Mouse (Mus musculus) lung, adult 2 months (tissue): ENCODE measurements around the gene Dctn3. TPM values are rescaled to one million over a fixed set of nuclear protein-coding genes. Genes with fewer than 3 reads are reported as not detected.
A peak's percentile ranks its signal among the peaks of the same experiment; 100 is the strongest.
"Not testable (repeated sequence)": the region's sequence is repeated elsewhere in the genome, so short reads cannot be mapped to it uniquely, and the experiment has no call there.

Experiments
- DNase-seq: peaks from one replicate; pipeline ENCODE4 v3.0.0; 2022
- H3K4me1 ChIP-seq: fragments of 200-500 bp; 2 replicates; pipeline ENCODE4 v1.6.1; 2011; ENCODE audit warnings: low read length; ENCODE audit not compliant: control insufficient read depth, insufficient read depth
- H3K4me3 ChIP-seq: fragments of 200-500 bp; replicated peaks from 2 replicates; pipeline ENCODE3; 2011; ENCODE audit warnings: low read depth, mild to moderate bottlenecking, control low read depth, low read length; ENCODE audit errors: extremely low read depth
- CTCF ChIP-seq: fragments of 200-500 bp; IDR thresholded peaks from 2 replicates; pipeline ENCODE4 v1.5.1; 2011; ENCODE audit warnings: mild to moderate bottlenecking, low read length, control low read depth; ENCODE audit not compliant: insufficient read depth
- WGBS: fragments of 180-500 bp; shearing (Covaris S2); methylation state at CpG from one replicate; pipeline ENCODE4 v1.1.7; 2018; 5-methylcytosine and 5-hydroxymethylcytosine counted together
- polyA plus RNA-seq: library from polyadenylated mRNA; depleted of rRNA; stranded (reverse); fragments of >200 nt; gene quantifications from 2 replicates; pipeline ENCODE4 v1.2.3, GENCODE M21; 2012

Gene Dctn3
- polyA plus RNA-seq, 1 experiment, result 44.3 TPM

DNA sequence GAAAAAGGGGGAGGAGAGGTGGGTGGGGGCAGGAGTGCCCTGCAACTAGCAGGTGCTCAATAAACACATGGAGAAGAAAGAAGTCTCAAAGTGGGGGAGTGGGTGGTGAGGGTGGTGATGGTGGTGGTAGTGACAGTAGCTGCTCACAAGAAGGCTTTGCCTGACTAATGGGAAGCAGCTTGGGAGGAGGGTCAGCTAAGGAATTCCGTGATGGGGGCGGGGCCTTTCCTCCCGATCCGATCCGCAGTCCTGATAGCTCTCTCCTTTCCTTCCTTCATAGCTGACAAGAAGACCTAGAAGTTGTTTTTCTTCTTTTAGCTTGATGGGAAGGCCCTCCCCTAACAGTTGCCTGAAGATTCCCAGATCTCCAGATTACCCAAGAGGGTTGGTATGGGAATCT is 18.3 kb downstream of the Dctn3 start:
- 9% methylated on average over 5 of the region's 5 CpGs for WGBS

GRCm38 (mm10) chr4:41702226-41702625 is 20.7 kb downstream of the Dctn3 start:
- H3K4me1 ChIP-seq, DNase-seq, H3K4me3 ChIP-seq: not testable (repeated sequence)
- WGBS, result 66% methylated on average over 2 of the region's 2 CpGs

More for the DNA sequence above, 18.3 kb downstream of the Dctn3 start:
- Histone ChIP-seq H3K4me3 (no peak overlapping the region), H3K4me1 (peaks cover 2% of the 10 kb centered on the region; the same call in 1 of the 2 replicates)
- DNase-seq, result no peak
- no peak for TF ChIP-seq CTCF

DNA sequence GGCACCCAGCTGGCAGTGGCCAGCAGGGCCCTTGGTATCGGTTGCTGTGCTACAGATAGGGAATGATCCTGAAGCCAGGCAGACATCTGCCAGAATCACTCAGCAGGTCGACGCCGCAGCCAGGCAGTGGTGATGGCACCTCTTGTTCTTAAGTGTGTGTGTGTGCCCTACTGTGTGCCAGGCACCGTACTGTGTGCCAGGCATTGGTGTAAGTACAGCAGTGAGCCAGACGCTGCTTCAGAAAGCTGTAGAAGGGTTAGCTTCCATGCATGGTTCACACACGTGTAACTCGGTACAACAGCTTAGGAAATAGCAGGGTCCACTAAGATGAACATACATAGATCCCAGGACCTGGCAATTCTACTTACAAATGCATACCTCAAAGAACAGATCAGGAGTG is 22.7 kb downstream of the Dctn3 start:
- H3K4me3 ChIP-seq, DNase-seq, H3K4me1 ChIP-seq: not testable (repeated sequence)
- WGBS, result 95% methylated on average over 2 of the region's 8 CpGs

- H3K4me3 ChIP-seq, H3K4me1 ChIP-seq, DNase-seq: not testable (repeated sequence)
- WGBS, result 70% methylated on average over 10 of the region's 10 CpGs
These were observed 23.2 kb downstream of the Dctn3 start, which contains the start of gene Il11ra1 for GRCm38 (mm10) chr4:41699783-41700182. Gene Il11ra1, plus strand, starts transcription at chr4:41699989.

- H3K4me1 ChIP-seq, DNase-seq, H3K4me3 ChIP-seq: not testable (repeated sequence)
- 10% methylated on average over 24 of the region's 32 CpGs for WGBS
These were observed 24.5 kb downstream of the Dctn3 start for GRCm38 (mm10) chr4:41698421-41699016.

- WGBS, result 17% methylated on average over 27 of the region's 40 CpGs
- peak; percentile 64 for TF ChIP-seq CTCF
These were observed 25.8 kb downstream of the Dctn3 start, which contains the start of gene Cntfr for GRCm38 (mm10) chr4:41696930-41697841. Gene Cntfr, minus strand, starts transcription at chr4:41697089.

DNA sequence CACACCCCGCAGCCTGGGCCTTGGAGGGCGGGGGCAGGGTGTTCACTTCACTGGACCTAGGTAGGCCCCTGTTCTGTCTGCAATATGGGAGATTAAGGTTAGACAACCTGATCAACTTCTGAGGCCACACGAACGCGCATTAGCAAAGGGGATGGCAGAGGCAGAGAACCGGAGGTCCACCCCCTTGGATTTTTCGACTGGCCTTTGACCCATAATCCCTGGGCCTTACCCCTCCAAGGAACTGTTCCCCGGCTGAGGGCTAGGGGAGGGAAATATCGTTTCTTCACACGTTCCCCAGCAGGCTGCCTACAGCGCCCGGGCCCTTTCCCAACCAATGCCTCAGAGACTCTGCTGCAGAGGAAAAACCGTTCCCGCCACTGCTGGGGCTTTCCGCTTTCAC is 26.5 kb downstream of the Dctn3 start:
- H3K4me1 ChIP-seq, H3K4me3 ChIP-seq, DNase-seq: not testable (repeated sequence)
- 27% methylated on average over 14 of the region's 15 CpGs for WGBS

More at GRCm38 (mm10) chr4:41696930-41697841, 25.8 kb downstream of the Dctn3 start, which contains the start of gene Cntfr:
- H3K4me3 ChIP-seq, result peak within 1 kb of the TSS; percentile 25
- not testable (repeated sequence) for H3K4me1 ChIP-seq
- DNase-seq, result peak; percentile 83

DNA sequence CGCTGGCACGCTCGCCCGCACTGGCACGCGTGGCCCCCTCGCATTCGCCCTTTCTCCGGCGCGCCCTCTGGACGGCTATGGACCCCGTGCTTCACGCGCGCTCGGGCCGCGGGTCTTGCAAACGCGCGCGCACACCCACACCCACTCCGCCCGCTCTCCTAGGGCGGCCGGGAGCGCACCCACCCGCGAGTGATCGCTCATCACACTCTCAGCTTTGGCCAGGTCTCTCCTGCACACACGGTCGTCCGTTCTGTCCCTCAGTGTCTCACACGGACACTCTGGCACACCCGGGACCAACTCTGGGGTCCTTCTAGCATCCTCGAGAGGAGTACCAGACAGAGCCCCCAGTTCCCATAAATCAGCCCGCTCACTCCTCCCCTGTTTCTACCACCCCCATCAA is 27.2 kb downstream of the Dctn3 start:
- DNase-seq, H3K4me3 ChIP-seq, H3K4me1 ChIP-seq: not testable (repeated sequence)
- WGBS, result 6% methylated on average over 17 of the region's 38 CpGs

DNA sequence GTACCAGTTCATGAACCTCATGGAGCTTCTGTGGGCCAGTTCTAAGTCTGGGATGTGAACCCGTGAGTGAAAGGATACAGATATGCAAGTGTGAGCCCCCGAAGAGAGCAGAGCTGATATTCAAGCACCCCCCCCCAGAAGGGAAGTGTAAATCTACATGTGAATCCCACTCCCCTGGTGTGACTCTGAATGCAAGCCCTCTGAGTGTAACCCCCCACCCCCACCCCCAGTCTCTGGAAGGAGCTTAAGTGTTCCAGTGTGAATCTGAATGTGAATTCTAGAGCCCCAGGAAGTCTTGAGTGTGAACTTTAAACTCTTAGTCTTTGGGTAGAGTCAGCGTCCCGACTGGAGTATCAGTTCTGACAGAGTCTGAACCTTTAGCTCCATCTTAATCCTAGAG is 29.5 kb downstream of the Dctn3 start:
- not testable (repeated sequence) for DNase-seq, H3K4me3 ChIP-seq, H3K4me1 ChIP-seq
- WGBS, result 26% methylated on average over 4 of the region's 4 CpGs

- H3K4me1 ChIP-seq, H3K4me3 ChIP-seq, DNase-seq: not testable (repeated sequence)
- no CpG with 5 or more reads among the region's 4 CpGs for WGBS
These were observed 33.0 kb downstream of the Dctn3 start for GRCm38 (mm10) chr4:41690014-41690413.

DNA sequence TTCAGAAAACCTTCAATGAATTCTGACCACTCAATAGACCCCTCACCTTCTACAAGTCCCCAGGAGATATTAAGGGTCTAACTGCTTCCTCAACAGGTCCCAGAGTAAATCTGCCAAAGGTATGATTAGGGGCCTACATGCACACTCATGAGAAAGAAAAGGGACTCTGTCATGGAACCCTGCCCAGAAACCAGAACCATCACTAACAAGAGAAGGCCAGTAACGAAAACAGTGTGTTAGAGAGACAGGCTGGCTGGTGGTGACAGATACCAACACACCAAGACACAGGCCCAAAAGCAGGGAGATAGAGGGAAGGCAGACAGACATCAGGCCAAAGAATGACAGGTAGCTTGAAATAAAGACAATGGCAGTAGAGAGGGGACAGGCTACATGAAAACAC is 34.4 kb downstream of the Dctn3 start:
- 67% methylated on average over 1 of the region's 1 CpGs for WGBS
- not testable (repeated sequence) for H3K4me3 ChIP-seq, DNase-seq, H3K4me1 ChIP-seq

DNA sequence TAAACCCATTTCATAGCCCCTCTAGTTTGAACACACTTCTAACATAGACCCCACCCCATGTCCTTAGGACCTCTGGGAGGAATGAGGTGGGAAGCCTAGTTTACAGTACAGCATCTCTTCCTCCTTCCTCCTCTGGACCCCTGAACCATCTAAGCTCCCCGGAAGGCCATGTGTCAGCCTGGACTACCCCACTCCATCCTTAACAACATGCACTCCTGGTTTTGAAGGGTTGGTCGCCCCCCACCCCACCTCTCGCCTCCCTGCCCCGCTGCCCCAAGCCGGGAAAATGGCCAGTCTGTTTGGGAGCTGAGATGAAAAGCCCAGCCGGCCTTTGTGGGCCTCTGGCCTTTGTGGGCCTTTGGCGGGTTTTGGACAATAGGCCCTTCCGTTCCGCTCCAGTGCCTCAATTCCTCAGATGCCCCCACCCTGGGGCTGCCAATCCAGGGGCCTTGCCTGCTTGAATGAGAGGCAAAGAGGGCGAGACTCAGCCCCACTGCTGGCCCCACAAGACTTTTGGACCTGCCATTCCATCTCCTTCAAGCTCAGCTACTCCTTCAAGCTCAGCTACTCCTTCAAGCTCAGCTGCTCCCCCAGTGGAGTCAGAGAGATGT is 37.0 kb downstream of the Dctn3 start:
- 72% methylated on average over 10 of the region's 10 CpGs for WGBS
- DNase-seq, H3K4me1 ChIP-seq, H3K4me3 ChIP-seq: not testable (repeated sequence)

DNA sequence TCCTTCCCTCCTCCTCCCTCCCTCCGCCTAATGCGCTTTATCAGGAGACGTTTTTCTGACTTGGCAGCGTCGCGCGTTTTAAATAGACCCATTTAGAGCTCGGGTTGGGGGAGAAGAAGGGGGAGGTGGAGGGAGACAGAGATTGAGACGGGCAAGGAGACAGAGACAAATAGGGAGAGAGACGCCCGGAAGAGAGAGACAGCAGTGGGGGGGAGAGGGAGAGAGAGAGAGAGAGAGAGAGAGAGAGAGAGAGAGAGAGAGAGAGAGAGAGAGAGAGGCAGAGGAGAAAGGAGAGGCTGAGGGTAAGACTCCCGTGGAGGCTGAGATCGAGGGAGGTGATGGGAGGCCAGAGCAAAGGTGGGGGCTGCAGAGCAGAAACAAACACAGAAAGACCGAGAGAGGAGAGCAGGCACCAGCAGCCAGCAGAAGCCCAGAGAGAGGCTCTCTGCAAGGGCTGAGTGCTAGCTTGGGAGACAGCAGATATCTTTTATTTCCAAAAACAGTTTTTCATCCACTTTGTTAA is 38.0 kb downstream of the Dctn3 start:
- not testable (repeated sequence) for H3K4me3 ChIP-seq, H3K4me1 ChIP-seq, DNase-seq
- WGBS, result 6% methylated on average over 14 of the region's 14 CpGs

DNA sequence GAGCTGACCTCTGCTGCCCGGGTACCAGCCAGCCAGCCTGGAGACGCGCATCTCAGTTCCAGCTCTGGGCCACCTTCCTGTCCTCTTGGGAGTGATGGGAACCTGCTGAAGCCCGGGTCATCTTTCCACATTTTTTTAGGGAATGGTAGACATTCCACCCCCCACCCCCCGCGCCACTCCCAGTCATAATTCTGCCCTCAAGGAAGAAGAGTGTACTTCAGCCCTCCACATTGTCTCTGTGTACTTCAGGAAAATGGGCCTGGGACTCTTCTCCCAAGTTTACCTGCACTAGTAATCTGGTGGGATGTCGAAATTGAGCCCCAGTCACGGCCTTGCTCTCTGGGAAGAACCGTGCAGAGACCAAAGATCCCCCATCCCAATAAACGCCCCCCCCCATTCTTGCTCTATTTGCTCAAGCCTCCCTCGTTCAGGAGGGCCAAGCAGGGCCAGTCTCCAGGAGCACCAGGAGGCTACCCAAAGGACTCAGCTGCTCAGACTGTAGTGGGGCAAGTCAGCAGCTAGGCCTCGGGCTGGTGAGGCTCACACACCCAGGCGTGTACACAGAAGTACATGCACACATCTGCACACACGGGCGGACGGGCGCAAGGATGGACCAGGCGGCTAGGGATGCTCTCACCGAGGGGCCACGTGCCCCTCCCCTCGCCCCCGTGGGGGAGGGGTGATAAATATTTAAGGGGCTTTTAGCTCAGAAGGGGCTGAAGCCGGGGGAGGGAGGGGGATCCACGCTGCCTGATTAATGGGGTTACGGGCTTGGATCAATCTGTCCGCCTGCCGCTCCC is 38.6 kb downstream of the Dctn3 start:
- not testable (repeated sequence) for H3K4me1 ChIP-seq, DNase-seq, H3K4me3 ChIP-seq
- 17% methylated on average over 27 of the region's 27 CpGs for WGBS
